Mouse (Mus musculus): Measurements from ENCODE around the gene Antxr1. TPM values are rescaled to one million over a fixed set of nuclear protein-coding genes. Genes with fewer than 3 reads are reported as not detected.

Gene Antxr1
- polyA plus RNA-seq (2016; fragmentation: Nextera tagmentation; extraction: Ambion mirVana) = 3.6 and 4.1 TPM in 2 replicates

- Histone ChIP-seq H3K4me1 (peaks cover 31% of the 10 kb centered on the region), H3K4me3 (peak within 1 kb of the TSS; percentile 81), H3K27ac (replicated peaks) (peak within 1 kb of the TSS; percentile 93), H3K36me3 (no peaks in the 10 kb centered on the region), H3K9me3 (replicated peaks) (no peaks in the 10 kb centered on the region), H3K27me3 (ENCODE audit: low read depth, poor library complexity, severe bottlenecking) (peaks cover 22% of the 10 kb centered on the region; the same call in 1 of the 2 replicates)
- DNase-seq (ENCODE audit: low spot score) = peak; percentile 79
- under 1% methylated on average over 54 of the region's 54 CpGs for WGBS
These were observed at the start of gene Antxr1 for GRCm38 (mm10) chr6:87335091-87335934. Antxr1 (minus strand) TSS chr6:87335821.

- Histone ChIP-seq H3K4me1 (peaks cover 33% of the 10 kb centered on the region), H3K27ac (replicated peaks) (no peak overlapping the region), H3K4me3 (peak overlapping the region; percentile 51; the same call in 1 of the 2 replicates), H3K9me3 (replicated peaks) (no peaks in the 10 kb centered on the region), H3K27me3 (ENCODE audit: low read depth, poor library complexity, severe bottlenecking) (peaks cover 51% of the 10 kb centered on the region), H3K36me3 (no peaks in the 10 kb centered on the region)
- no peak for DNase-seq (ENCODE audit: low spot score)
- WGBS = 59% methylated on average over 6 of the region's 6 CpGs
These were observed 49.1 kb upstream of the Antxr1 start for GRCm38 (mm10) chr6:87384761-87385160.

- H3K27me3 ChIP-seq (ENCODE audit: low read depth, poor library complexity, severe bottlenecking) = peaks cover 51% of the 10 kb centered on the region
- peak; percentile 24 for DNase-seq (ENCODE audit: low spot score)
- WGBS = 9% methylated on average over 24 of the region's 24 CpGs
These were observed 48.5 kb upstream of the Antxr1 start for GRCm38 (mm10) chr6:87383926-87384691.

GRCm38 (mm10) chr6:87373057-87373456 is 37.4 kb upstream of the Antxr1 start, which contains the start of gene Gkn2:
Gkn2 (plus strand) TSS chr6:87373357.
- no peak within 1 kb of the TSS for H3K4me3 ChIP-seq
- 90% methylated on average over 9 of the region's 9 CpGs for WGBS

More at GRCm38 (mm10) chr6:87383926-87384691, 48.5 kb upstream of the Antxr1 start:
- Histone ChIP-seq H3K27ac (replicated peaks) (no peak overlapping the region), H3K9me3 (replicated peaks) (no peaks in the 10 kb centered on the region), H3K36me3 (no peaks in the 10 kb centered on the region), H3K4me1 (peaks cover 27% of the 10 kb centered on the region), H3K4me3 (peak overlapping the region; percentile 51)

GRCm38 (mm10) chr6:87369223-87369622 is 33.6 kb upstream of the Antxr1 start:
- no peak for DNase-seq (ENCODE audit: low spot score)
- Histone ChIP-seq H3K9me3 (replicated peaks) (no peaks in the 10 kb centered on the region), H3K27ac (replicated peaks) (no peak overlapping the region), H3K4me3 (no peak overlapping the region), H3K4me1 (no peaks in the 10 kb centered on the region), H3K36me3 (no peaks in the 10 kb centered on the region), H3K27me3 (ENCODE audit: low read depth, poor library complexity, severe bottlenecking) (no peaks in the 10 kb centered on the region)
- 92% methylated on average over 5 of the region's 5 CpGs for WGBS

More at GRCm38 (mm10) chr6:87373057-87373456, 37.4 kb upstream of the Antxr1 start, which contains the start of gene Gkn2:
- H3K27me3 ChIP-seq (ENCODE audit: low read depth, poor library complexity, severe bottlenecking) = no peaks in the 10 kb centered on the region
- no peaks in the 10 kb centered on the region for H3K9me3 ChIP-seq (replicated peaks)
- H3K4me1 ChIP-seq = no peaks in the 10 kb centered on the region
- H3K36me3 ChIP-seq = no peaks in the 10 kb centered on the region
- DNase-seq (ENCODE audit: low spot score) = no peak
- no peak within 1 kb of the TSS for H3K27ac ChIP-seq (replicated peaks)

- 89% methylated on average over 5 of the region's 5 CpGs for WGBS
These were observed 18.8 kb upstream of the Antxr1 start for GRCm38 (mm10) chr6:87354441-87354840.

GRCm38 (mm10) chr6:87350829-87351228 is 15.2 kb upstream of the Antxr1 start, which contains the start of gene Gkn1:
Gkn1 (minus strand) TSS chr6:87350942.
- Histone ChIP-seq H3K36me3 (no peaks in the 10 kb centered on the region), H3K9me3 (replicated peaks) (no peaks in the 10 kb centered on the region), H3K4me1 (no peaks in the 10 kb centered on the region), H3K4me3 (no peak within 1 kb of the TSS), H3K27me3 (ENCODE audit: low read depth, poor library complexity, severe bottlenecking) (no peaks in the 10 kb centered on the region), H3K27ac (replicated peaks) (no peak within 1 kb of the TSS)
- DNase-seq (ENCODE audit: low spot score) = no peak
- 92% methylated on average over 8 of the region's 8 CpGs for WGBS

More at GRCm38 (mm10) chr6:87354441-87354840, 18.8 kb upstream of the Antxr1 start:
- no peaks in the 10 kb centered on the region for H3K4me1 ChIP-seq
- no peak for DNase-seq (ENCODE audit: low spot score)
- no peaks in the 10 kb centered on the region for H3K36me3 ChIP-seq
- no peak overlapping the region for H3K4me3 ChIP-seq
- H3K27ac ChIP-seq (replicated peaks) = no peak overlapping the region
- no peaks in the 10 kb centered on the region for H3K9me3 ChIP-seq (replicated peaks)
- no peaks in the 10 kb centered on the region for H3K27me3 ChIP-seq (ENCODE audit: low read depth, poor library complexity, severe bottlenecking)

GRCm38 (mm10) chr6:87335935-87336295 is 294 bp upstream of the Antxr1 start:
- no peaks in the 10 kb centered on the region for H3K9me3 ChIP-seq (replicated peaks)
- no peak for DNase-seq (ENCODE audit: low spot score)
- H3K27ac ChIP-seq (replicated peaks) = no peak overlapping the region
- peaks cover 31% of the 10 kb centered on the region for H3K4me1 ChIP-seq
- H3K4me3 ChIP-seq = no peak overlapping the region
- H3K36me3 ChIP-seq = no peaks in the 10 kb centered on the region
- peaks cover 22% of the 10 kb centered on the region; the same call in 1 of the 2 replicates for H3K27me3 ChIP-seq (ENCODE audit: low read depth, poor library complexity, severe bottlenecking)
- 37% methylated on average over 6 of the region's 6 CpGs for WGBS

GRCm38 (mm10) chr6:87334361-87335090 is 1.1 kb downstream of the Antxr1 start:
- Histone ChIP-seq H3K36me3 (no peaks in the 10 kb centered on the region), H3K9me3 (replicated peaks) (no peaks in the 10 kb centered on the region), H3K27me3 (ENCODE audit: low read depth, poor library complexity, severe bottlenecking) (peaks cover 22% of the 10 kb centered on the region; the same call in 1 of the 2 replicates), H3K27ac (replicated peaks) (peak overlapping the region; percentile 93), H3K4me3 (peak overlapping the region; percentile 81), H3K4me1 (peaks cover 31% of the 10 kb centered on the region)
- peak; percentile 40 for DNase-seq (ENCODE audit: low spot score)
- 18% methylated on average over 11 of the region's 11 CpGs for WGBS

- no peaks in the 10 kb centered on the region for H3K9me3 ChIP-seq (replicated peaks)
- H3K27me3 ChIP-seq (ENCODE audit: low read depth, poor library complexity, severe bottlenecking) = peaks cover 18% of the 10 kb centered on the region; the same call in 1 of the 2 replicates
- H3K4me3 ChIP-seq = no peak overlapping the region
- 83% methylated on average over 2 of the region's 2 CpGs for WGBS
- H3K36me3 ChIP-seq = no peaks in the 10 kb centered on the region
- H3K4me1 ChIP-seq = peaks cover 34% of the 10 kb centered on the region
- no peak for DNase-seq (ENCODE audit: low spot score)
- H3K27ac ChIP-seq (replicated peaks) = no peak overlapping the region
These were observed 3.2 kb downstream of the Antxr1 start for GRCm38 (mm10) chr6:87332380-87332779.

- Histone ChIP-seq H3K9me3 (replicated peaks) (no peaks in the 10 kb centered on the region), H3K4me1 (peaks cover 15% of the 10 kb centered on the region), H3K4me3 (no peak overlapping the region), H3K27me3 (ENCODE audit: low read depth, poor library complexity, severe bottlenecking) (no peaks in the 10 kb centered on the region), H3K27ac (replicated peaks) (no peak overlapping the region), H3K36me3 (no peaks in the 10 kb centered on the region)
- WGBS = 92% methylated on average over 22 of the region's 22 CpGs
- no peak for DNase-seq (ENCODE audit: low spot score)
These were observed 7.1 kb downstream of the Antxr1 start for GRCm38 (mm10) chr6:87328265-87329173.
